In genomic region chr6:108644311-108644710, GRCm38 (mm10) we compare ENCODE assay signal across 27 mouse cellular contexts.
"Had no signal": no experiment of that assay in that cellular context is flagged by ENCODE, and none has a peak within 500 bp of the region (broad histone marks: within the 10 kb centered on the region; RNA-seq: fewer than 3 reads in every experiment).

No protein-coding gene starts in this region.

- H3K9ac ChIP-seq: heart, embryonic 12.5 days; hindbrain, embryonic 12.5 days; hindbrain, embryonic 14.5 days; intestine, embryonic 15.5 days; limb, embryonic 12.5 days; liver, embryonic 13.5 days had no signal

- DNase-seq: gastrocnemius, adult 2 months; gastrocnemius, postnatal 10 days; gastrocnemius, postnatal 25 days; heart, adult 18-20 months; heart, postnatal 10 days; heart, postnatal 4 days; kidney, adult 18-20 months; kidney, adult 8-10 months; kidney, postnatal 10 days; kidney, postnatal 25 days; kidney, postnatal 4 days; liver; liver, embryonic 13.5 days had no signal

- H3K27ac ChIP-seq: gastrocnemius, adult 2 months; heart, embryonic 10.5 days; hindbrain, embryonic 10.5 days; hindbrain, embryonic 12.5 days; hindbrain, embryonic 14.5 days; intestine, embryonic 15.5 days; layer of hippocampus, adult 2 months; left cerebral cortex, adult 2 months; limb, embryonic 10.5 days; limb, embryonic 12.5 days; liver, embryonic 13.5 days had no signal

- H3K27me3 ChIP-seq: heart, embryonic 12.5 days; hindbrain, embryonic 12.5 days; intestine, embryonic 15.5 days; limb, embryonic 12.5 days; liver, embryonic 13.5 days had no signal

- H3K4me2 ChIP-seq: heart, embryonic 12.5 days; hindbrain, embryonic 12.5 days; hindbrain, embryonic 14.5 days; intestine, embryonic 15.5 days; limb, embryonic 12.5 days; liver, embryonic 11.5 days; liver, embryonic 13.5 days had no signal

- H3K4me3 ChIP-seq: gastrocnemius, adult 2 months; heart, embryonic 10.5 days; heart, embryonic 12.5 days; hindbrain, embryonic 10.5 days; hindbrain, embryonic 12.5 days; intestine, embryonic 15.5 days; layer of hippocampus, adult 2 months; left cerebral cortex, adult 2 months; limb, embryonic 10.5 days; limb, embryonic 12.5 days; liver, embryonic 13.5 days had no signal

- H3K9me3 ChIP-seq: heart, embryonic 10.5 days; heart, embryonic 12.5 days; hindbrain, embryonic 10.5 days; hindbrain, embryonic 12.5 days; intestine, embryonic 15.5 days; limb, embryonic 10.5 days; limb, embryonic 12.5 days; liver, embryonic 13.5 days had no signal

- ATAC-seq: hindbrain, embryonic 16.5 days; inflammation-experienced regulatory T-cells, adult 6 months; intestine, embryonic 15.5 days; intestine, postnatal 0 days had no signal

- H3K4me1 ChIP-seq: heart, embryonic 10.5 days; heart, embryonic 12.5 days; hindbrain, embryonic 12.5 days; limb, embryonic 10.5 days; limb, embryonic 12.5 days; liver, embryonic 13.5 days had no signal

- H3K36me3 ChIP-seq: heart, embryonic 10.5 days; heart, embryonic 12.5 days; hindbrain, embryonic 10.5 days; hindbrain, embryonic 12.5 days; intestine, embryonic 15.5 days; limb, embryonic 10.5 days; limb, embryonic 12.5 days; liver, embryonic 13.5 days had no signal
